10 mouse cellular contexts compared by ENCODE assay signal in genomic region chr12:103202592-103203544, GRCm38 (mm10). TPM values are rescaled to one million over a fixed set of nuclear protein-coding genes. Genes with fewer than 3 reads are reported as not detected.
DNase-seq lines count a peak whose midpoint lies in the region; ATAC-seq and TF ChIP-seq lines count a peak whose summit lies in the region.
"Had no signal": no experiment of that assay in that cellular context is flagged by ENCODE, and none has a peak within 500 bp of the region (broad histone marks: within the 10 kb centered on the region; RNA-seq: fewer than 3 reads in every experiment).

No protein-coding gene starts in this region.

- H3K9me3 ChIP-seq in heart, embryonic 11.5 days (replicated peaks; ENCODE audit: control insufficient read depth, low read length) = no peaks in the 10 kb centered on the region
- H3K9me3 ChIP-seq in forebrain, embryonic 14.5 days (replicated peaks; ENCODE audit: control insufficient read depth, low read length) = no peaks in the 10 kb centered on the region
- H3K9me3 ChIP-seq in kidney, embryonic 15.5 days (replicated peaks) = no peaks in the 10 kb centered on the region

- H3K9ac ChIP-seq in heart, embryonic 11.5 days (ENCODE audit: low read depth, low read length) = no peak overlapping the region
- H3K9ac ChIP-seq in forebrain, embryonic 14.5 days (ENCODE audit: low read length) = no peak overlapping the region
- no peak overlapping the region for H3K9ac ChIP-seq in kidney, embryonic 15.5 days

- no peak overlapping the region for H3K27ac ChIP-seq in heart, embryonic 11.5 days (ENCODE audit: low read depth, low read length)
- 0 out of 2 replicates have a peak overlapping the region, but pooled peaks have one; percentile 5 for H3K27ac ChIP-seq in forebrain, embryonic 14.5 days (ENCODE audit: low read depth, low read length)
- peak overlapping the region; percentile 48; the same call in 1 of the 2 replicates for H3K27ac ChIP-seq in kidney, embryonic 15.5 days
- H3K27ac ChIP-seq in left cerebral cortex, adult 2 months = no peak overlapping the region

- H3K4me1 ChIP-seq in heart, embryonic 11.5 days (ENCODE audit: control insufficient read depth, insufficient read depth, low read length) = peaks cover 6% of the 10 kb centered on the region
- H3K4me1 ChIP-seq in forebrain, embryonic 14.5 days (ENCODE audit: control insufficient read depth, insufficient read depth, low read length) = peaks cover 10% of the 10 kb centered on the region
- H3K4me1 ChIP-seq in kidney, embryonic 15.5 days = peaks cover 16% of the 10 kb centered on the region

- no peak for DNase-seq in heart, adult 8-10 months (ENCODE audit: low spot score)
- DNase-seq in adrenal gland, postnatal 10 days = peak; percentile 81
- DNase-seq in forebrain, embryonic 14.5 days (ENCODE audit: low spot score) = peak; percentile 52
- peak; percentile 51 for DNase-seq in neural tube, embryonic 10.5 days (ENCODE audit: extremely low spot score, low spot score)
- DNase-seq in c-Kit-positive CD71-positive TER-119-positive erythroid progenitor cells, embryonic 14.5 days (ENCODE audit: low spot score) = no peak
- DNase-seq in left cerebral cortex, adult 2 months (ENCODE audit: extremely low spot score in 1 of 2, low spot score in 2 of 2) = no peak

- no peak overlapping the region for H3K4me2 ChIP-seq in heart, embryonic 11.5 days
- no peak overlapping the region for H3K4me2 ChIP-seq in forebrain, embryonic 14.5 days (ENCODE audit: low read length)
- no peak overlapping the region for H3K4me2 ChIP-seq in kidney, embryonic 15.5 days

- WGBS in heart, embryonic 11.5 days (ENCODE audit: insufficient replicate concordance) = 33% methylated on average over 11 of the region's 11 CpGs
- 19% methylated on average over 11 of the region's 11 CpGs for WGBS in forebrain, embryonic 14.5 days
- WGBS in kidney, embryonic 15.5 days = 13% methylated on average over 11 of the region's 11 CpGs

- no peak overlapping the region for H3K4me3 ChIP-seq in heart, embryonic 11.5 days (ENCODE audit: low read depth, low read length)
- H3K4me3 ChIP-seq in forebrain, embryonic 14.5 days (ENCODE audit: low read depth, low read length) = no peak overlapping the region
- no peak overlapping the region for H3K4me3 ChIP-seq in kidney, embryonic 15.5 days (replicated peaks)
- no peak overlapping the region for H3K4me3 ChIP-seq in left cerebral cortex, adult 2 months

- 0 out of 2 replicates have a peak, but pooled peaks have one; percentile 49 for ATAC-seq in heart, embryonic 11.5 days (replicated peaks; ENCODE audit: insufficient number of reproducible peaks, low FRiP score, low TSS enrichment)
- peak; percentile 70 for ATAC-seq in forebrain, embryonic 14.5 days
- ATAC-seq in kidney, embryonic 15.5 days (replicated peaks; ENCODE audit: low FRiP score) = peak; percentile 89

- H3K27me3 ChIP-seq in heart, embryonic 11.5 days (ENCODE audit: control insufficient read depth, insufficient read depth, low read length) = no peaks in the 10 kb centered on the region
- H3K27me3 ChIP-seq in forebrain, embryonic 14.5 days (replicated peaks; ENCODE audit: control insufficient read depth, insufficient read depth, low read length) = no peaks in the 10 kb centered on the region
- no peaks in the 10 kb centered on the region for H3K27me3 ChIP-seq in kidney, embryonic 15.5 days

- TF ChIP-seq CTCF in left cerebral cortex, adult 2 months (IDR thresholded peaks at IDR 0.05) = no peak

- H3K36me3 ChIP-seq in heart, embryonic 11.5 days (ENCODE audit: control insufficient read depth, insufficient read depth, low read length) = no peaks in the 10 kb centered on the region
- H3K36me3 ChIP-seq in forebrain, embryonic 14.5 days (ENCODE audit: control insufficient read depth, insufficient read depth, low read length) = no peaks in the 10 kb centered on the region
- H3K36me3 ChIP-seq in kidney, embryonic 15.5 days = no peaks in the 10 kb centered on the region

- intact Hi-C loops in left cerebral cortex, adult 2 months (cut with DNase I) = no loop called here

RNA-seq across cellular contexts. Expression of gene Prima1, which starts 39.1 kb away (rescaled TPM):
- 0.19 and 0.41 TPM in 2 replicates for polyA plus RNA-seq in heart, embryonic 11.5 days (2014; fragmentation: Nextera tagmentation; extraction: Ambion mirVana)
- total RNA-seq in heart, adult 8-10 months (2022) = under 1 TPM in 2 of 4 experiments, not detected in 2; 0.41 to 0.84 TPM
- total RNA-seq in adrenal gland, postnatal 10 days (2021) = 1 to 10 TPM; 2.9 to 3.2 TPM
- polyA plus RNA-seq in forebrain, embryonic 14.5 days (2014; fragmentation: Nextera tagmentation; extraction: Ambion mirVana) = 0.33 TPM in 1 of 2 replicates, not detected in the other
- 0.62 and 1.2 TPM in 2 replicates for polyA plus RNA-seq in kidney, embryonic 15.5 days (2015; fragmentation: Nextera tagmentation; extraction: Ambion mirVana)
- total RNA-seq in left cerebral cortex, adult 2 months (2021) = 1 to 10 TPM; 4.2 to 6.1 TPM
- total RNA-seq: common myeloid progenitor, adult 5-6 weeks; liver, adult 2 months had no signal
- polyA plus RNA-seq: liver, adult 2 months had no signal

Comparison
In these comparisons a context has a peak if more than half of its experiments do, and no peak if none do; other contexts are left out.
1. H3K27ac ChIP-seq: peak in forebrain, embryonic 14.5 days (single experiment) and kidney, embryonic 15.5 days (single experiment); none in heart, embryonic 11.5 days (single experiment) and left cerebral cortex, adult 2 months (single experiment).
2. DNase-seq: peak in adrenal gland, postnatal 10 days (single experiment), forebrain, embryonic 14.5 days (single experiment) and neural tube, embryonic 10.5 days (single experiment); none in heart, adult 8-10 months (single experiment), c-Kit-positive CD71-positive TER-119-positive erythroid progenitor cells, embryonic 14.5 days (single experiment) and left cerebral cortex, adult 2 months (0 of 2).
3. Peak in every context shown above with its lines, with median percentiles within 50 percentile points of each other: ATAC-seq.